Comparison of ENCODE assay signal across 18 mouse cellular contexts in the genomic region with DNA sequence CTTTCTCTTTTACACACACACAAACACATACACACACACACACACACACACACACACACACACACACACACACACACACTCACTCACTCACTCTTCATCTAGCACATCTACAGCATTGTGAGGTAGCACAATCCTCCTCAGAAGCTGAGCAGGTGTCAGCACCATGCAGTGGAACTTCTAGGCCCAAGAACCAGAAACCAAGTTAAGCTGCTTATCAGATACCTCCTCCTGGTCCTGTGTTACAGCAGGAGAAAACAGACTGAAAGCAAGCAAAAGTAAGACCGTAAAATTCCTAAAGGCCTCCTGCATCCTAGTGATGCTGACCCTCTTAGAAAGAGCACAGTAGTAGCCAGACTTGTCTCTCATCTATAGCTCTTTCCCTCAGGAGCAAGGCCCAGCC.
"Had no signal": no experiment of that assay in that cellular context is flagged by ENCODE, and none has a peak within 500 bp of the region (broad histone marks: within the 10 kb centered on the region; RNA-seq: fewer than 3 reads in every experiment).

No protein-coding gene starts in this region.

- H3K9ac ChIP-seq: limb, embryonic 12.5 days; limb, embryonic 15.5 days; lung, embryonic 14.5 days; neural tube, embryonic 12.5 days; neural tube, embryonic 15.5 days had no signal

- DNase-seq: kidney, adult 18-20 months; kidney, adult 9 months; kidney, postnatal 14 days; kidney, postnatal 4 days; left cerebral cortex, postnatal 4 days; lung, embryonic 14.5 days; midbrain, embryonic 14.5 days; thymus, adult 18-20 months; thymus, postnatal 36 days had no signal

- H3K27me3 ChIP-seq: limb, embryonic 12.5 days; limb, embryonic 15.5 days; megakaryocyte, embryonic 14.5 days; neural tube, embryonic 12.5 days; neural tube, embryonic 15.5 days had no signal

- H3K9me3 ChIP-seq: limb, embryonic 15.5 days; megakaryocyte, embryonic 14.5 days had no signal

- H3K4me2 ChIP-seq: limb, embryonic 12.5 days; limb, embryonic 15.5 days; lung, embryonic 14.5 days; midbrain, embryonic 11.5 days; neural tube, embryonic 12.5 days; neural tube, embryonic 15.5 days had no signal

- H3K4me1 ChIP-seq: limb, embryonic 12.5 days; limb, embryonic 15.5 days; neural tube, embryonic 12.5 days; neural tube, embryonic 15.5 days had no signal

- H3K4me3 ChIP-seq: limb, embryonic 12.5 days; limb, embryonic 15.5 days; megakaryocyte, embryonic 14.5 days; neural tube, embryonic 12.5 days; neural tube, embryonic 15.5 days had no signal

- H3K27ac ChIP-seq: limb, embryonic 12.5 days; limb, embryonic 15.5 days; macrophage; neural tube, embryonic 12.5 days; neural tube, embryonic 15.5 days had no signal

- ATAC-seq: intestine, embryonic 16.5 days; lung, postnatal 0 days had no signal
